8 mouse cellular contexts compared by ENCODE assay signal in the genomic region with DNA sequence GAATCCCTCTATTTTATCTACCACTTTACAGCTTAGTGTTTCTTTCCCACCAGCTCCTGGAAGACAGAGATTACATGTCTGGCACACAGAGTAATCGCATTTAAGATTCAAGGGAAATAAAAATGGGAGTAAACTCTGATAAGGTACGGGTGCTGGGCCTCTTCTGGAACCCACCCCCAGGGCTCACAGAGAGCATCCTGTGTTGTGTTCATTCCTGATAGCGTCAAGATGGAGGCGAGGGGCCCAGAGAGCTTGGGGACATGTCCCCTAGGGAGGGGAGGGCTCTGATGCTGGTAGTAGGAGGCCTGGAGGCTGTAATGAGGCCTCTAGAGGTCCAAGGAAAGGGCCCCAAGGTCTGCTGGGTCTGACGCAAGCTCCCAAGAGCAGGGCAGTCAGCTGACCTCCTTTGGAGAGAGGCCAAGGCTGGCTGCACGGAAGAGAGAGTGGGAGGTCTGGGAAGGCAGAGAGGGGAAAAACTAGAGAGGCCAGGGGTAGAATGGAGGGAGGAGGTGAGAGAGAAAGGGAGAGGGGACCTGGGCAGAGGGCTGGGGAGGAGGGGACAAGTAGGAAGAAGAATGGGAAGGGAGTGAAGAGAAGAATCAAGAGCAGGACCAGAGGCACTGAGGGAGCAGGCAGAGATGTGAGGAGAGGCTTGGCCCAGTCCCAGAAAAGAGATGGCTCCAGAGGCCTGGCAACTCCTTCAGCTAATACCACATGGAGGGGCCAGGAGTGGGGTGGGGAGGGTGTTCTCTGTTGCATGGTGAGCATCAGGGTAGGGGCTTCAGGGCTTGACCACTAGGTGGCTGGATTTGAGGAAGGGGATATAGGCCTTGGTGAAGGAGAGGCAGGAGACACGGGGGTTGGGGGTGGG.
DNase-seq lines count a peak whose midpoint lies in the region; ATAC-seq and TF ChIP-seq lines count a peak whose summit lies in the region.

No protein-coding gene starts in this region.

- 46% methylated on average over 7 of the region's 7 CpGs for WGBS in forebrain, embryonic 14.5 days
- 51% methylated on average over 7 of the region's 7 CpGs for WGBS in hindbrain, embryonic 14.5 days
- WGBS in liver, adult 2 months, result 48% methylated on average over 7 of the region's 7 CpGs
- WGBS in midbrain, postnatal 0 days, result 55% methylated on average over 7 of the region's 7 CpGs

- H3K27me3 ChIP-seq in forebrain, embryonic 14.5 days (replicated peaks; ENCODE audit: control insufficient read depth, insufficient read depth, low read length), result no peaks in the 10 kb centered on the region
- no peaks in the 10 kb centered on the region for H3K27me3 ChIP-seq in hindbrain, embryonic 14.5 days (ENCODE audit: control insufficient read depth, insufficient read depth, low read length)
- H3K27me3 ChIP-seq in liver, adult 2 months (ENCODE audit: control insufficient read depth, insufficient read depth, low read length), result no peaks in the 10 kb centered on the region
- H3K27me3 ChIP-seq in midbrain, postnatal 0 days (ENCODE audit: insufficient read depth, low read length), result no peaks in the 10 kb centered on the region

- H3K9ac ChIP-seq in forebrain, embryonic 14.5 days (ENCODE audit: low read length), result no peak overlapping the region
- no peak overlapping the region for H3K9ac ChIP-seq in hindbrain, embryonic 14.5 days
- no peak overlapping the region for H3K9ac ChIP-seq in liver, adult 2 months (ENCODE audit: low read depth, low read length)
- H3K9ac ChIP-seq in midbrain, postnatal 0 days (replicated peaks; ENCODE audit: low read length, poor library complexity, severe bottlenecking), result no peak overlapping the region; the same call in 1 of the 2 replicates

- H3K36me3 ChIP-seq in forebrain, embryonic 14.5 days (ENCODE audit: control insufficient read depth, insufficient read depth, low read length), result no peaks in the 10 kb centered on the region
- no peaks in the 10 kb centered on the region for H3K36me3 ChIP-seq in hindbrain, embryonic 14.5 days (replicated peaks; ENCODE audit: control insufficient read depth, insufficient read depth)
- H3K36me3 ChIP-seq in liver, adult 2 months (ENCODE audit: control insufficient read depth, insufficient read depth, low read length), result no peaks in the 10 kb centered on the region
- no peaks in the 10 kb centered on the region for H3K36me3 ChIP-seq in midbrain, postnatal 0 days (ENCODE audit: insufficient read depth, low read length)

- H3K27ac ChIP-seq in forebrain, embryonic 14.5 days (ENCODE audit: low read depth, low read length), result no peak overlapping the region
- H3K27ac ChIP-seq in hindbrain, embryonic 14.5 days, result no peak overlapping the region
- H3K27ac ChIP-seq in liver, adult 2 months (replicated peaks; ENCODE audit: insufficient read depth, low read depth, low read length), result no peak overlapping the region
- no peak overlapping the region for H3K27ac ChIP-seq in midbrain, postnatal 0 days (ENCODE audit: low read depth, low read length)

- H3K4me1 ChIP-seq in forebrain, embryonic 14.5 days (ENCODE audit: control insufficient read depth, insufficient read depth, low read length), result peaks cover 3% of the 10 kb centered on the region; the same call in 1 of the 2 replicates
- H3K4me1 ChIP-seq in hindbrain, embryonic 14.5 days (replicated peaks; ENCODE audit: control insufficient read depth, insufficient read depth, low read length), result no peaks in the 10 kb centered on the region
- no peaks in the 10 kb centered on the region for H3K4me1 ChIP-seq in liver, adult 2 months (ENCODE audit: control insufficient read depth, insufficient read depth, low read length)
- H3K4me1 ChIP-seq in midbrain, postnatal 0 days (ENCODE audit: insufficient read depth, low read length), result no peaks in the 10 kb centered on the region

- no peaks in the 10 kb centered on the region for H3K9me3 ChIP-seq in forebrain, embryonic 14.5 days (replicated peaks; ENCODE audit: control insufficient read depth, low read length)
- H3K9me3 ChIP-seq in hindbrain, embryonic 14.5 days (ENCODE audit: control insufficient read depth, low read length), result no peaks in the 10 kb centered on the region
- H3K9me3 ChIP-seq in midbrain, postnatal 0 days (ENCODE audit: low read length), result no peaks in the 10 kb centered on the region

- H3K79me2 ChIP-seq in liver, adult 2 months (ENCODE audit: control insufficient read depth, insufficient read depth, low read length), result no peaks in the 10 kb centered on the region

- H3K4me3 ChIP-seq in forebrain, embryonic 14.5 days (ENCODE audit: low read depth, low read length), result no peak overlapping the region
- no peak overlapping the region for H3K4me3 ChIP-seq in hindbrain, embryonic 14.5 days (replicated peaks; ENCODE audit: low read length)
- H3K4me3 ChIP-seq in liver, adult 2 months (ENCODE audit: insufficient read depth, low read depth, low read length), result no peak overlapping the region
- H3K4me3 ChIP-seq in midbrain, postnatal 0 days (ENCODE audit: low read depth, low read length), result no peak overlapping the region

- TF ChIP-seq CTCF in liver, adult 2 months (IDR thresholded peaks at IDR 0.05; ENCODE audit: low read depth, low read length), result no peak
- TF ChIP-seq CTCF in midbrain, postnatal 0 days (IDR thresholded peaks at IDR 0.05), result peak; percentile 16; the same call in 1 of the 2 replicates

- peak; percentile 31 for DNase-seq in urinary bladder, adult 2 months (ENCODE audit: low spot score)
- no peak for DNase-seq in urinary bladder, postnatal 25 days (ENCODE audit: low spot score)
- peak; percentile 63 for DNase-seq in forebrain, embryonic 14.5 days (ENCODE audit: low spot score)
- no peak for DNase-seq in hindbrain, embryonic 14.5 days (ENCODE audit: low spot score)
- peak; percentile 7 for DNase-seq in liver, adult 2 months (ENCODE audit: extremely low read depth, low read depth, low spot score)
- peak; percentile 36 for DNase-seq in midbrain, postnatal 0 days (ENCODE audit: low spot score)
- no peak for DNase-seq in cerebellum, postnatal 36 days
- no peak for DNase-seq in layer of hippocampus, adult 8-10 months (ENCODE audit: low spot score in 2 of 2)

- H3K4me2 ChIP-seq in forebrain, embryonic 14.5 days (ENCODE audit: low read length), result no peak overlapping the region
- no peak overlapping the region for H3K4me2 ChIP-seq in hindbrain, embryonic 14.5 days (replicated peaks)
- no peak overlapping the region for H3K4me2 ChIP-seq in midbrain, postnatal 0 days (ENCODE audit: low read depth, low read length, poor library complexity, severe bottlenecking)

- peak; percentile 67 for ATAC-seq in forebrain, embryonic 14.5 days
- ATAC-seq in hindbrain, embryonic 14.5 days (ENCODE audit: low FRiP score), result peak; percentile 43; the same call in 1 of the 2 replicates
- peak; percentile 52; the same call in 1 of the 2 replicates for ATAC-seq in midbrain, postnatal 0 days (ENCODE audit: low FRiP score)

- no peak for TF ChIP-seq POLR2A in liver, adult 2 months (IDR thresholded peaks at IDR 0.05; ENCODE audit: extremely low read depth, insufficient read depth, low read length)

Comparison
In these comparisons a context has a peak if more than half of its experiments do, and no peak if none do; other contexts are left out.
1. DNase-seq: peak in urinary bladder, adult 2 months (single experiment), forebrain, embryonic 14.5 days (single experiment), liver, adult 2 months (single experiment) and midbrain, postnatal 0 days (single experiment); none in urinary bladder, postnatal 25 days (single experiment), hindbrain, embryonic 14.5 days (single experiment), cerebellum, postnatal 36 days (0 of 2) and layer of hippocampus, adult 8-10 months (0 of 2).
2. Peak in every context shown above with its lines, with median percentiles within 50 percentile points of each other: ATAC-seq.